Mouse (Mus musculus): Measurements from ENCODE around the gene Atp6v0e2. TPM values are rescaled to one million over a fixed set of nuclear protein-coding genes. Genes with fewer than 3 reads are reported as not detected.

Atp6v0e2 gene
- polyA plus RNA-seq, 1 experiment, result 5.1 TPM

- H3K27me3 ChIP-seq (ENCODE audit: control insufficient read depth, insufficient read depth, insufficient read length), result no peaks in the 10 kb centered on the region
- H3ac ChIP-seq (ENCODE audit: control insufficient read depth, insufficient read length), result no peak overlapping the region
- no peak overlapping the region for H3K4me3 ChIP-seq
- no peaks in the 10 kb centered on the region for H3K79me2 ChIP-seq (ENCODE audit: control insufficient read depth, insufficient read depth)
- TF ChIP-seq MYOD1 (IDR thresholded peaks at IDR 0.05; ENCODE audit: control insufficient read depth in 1 of 3, insufficient read length in 2 of 3, low read depth in 2 of 3) (no peak), SRF (IDR thresholded peaks at IDR 0.05; ENCODE audit: control insufficient read depth, insufficient read length, low read depth) (no peak), USF1 (IDR thresholded peaks at IDR 0.05; ENCODE audit: low read depth) (no peak), E2F4 (IDR thresholded peaks at IDR 0.05; ENCODE audit: insufficient read depth) (no peak), CEBPB (IDR thresholded peaks at IDR 0.05; ENCODE audit: insufficient read depth, poor library complexity, severe bottlenecking) (no peak)
- H3K4me2 ChIP-seq (ENCODE audit: low read depth), result no peak overlapping the region
- no peaks in the 10 kb centered on the region for H3K36me3 ChIP-seq (ENCODE audit: control insufficient read depth, insufficient read depth)
Observed at GRCm38 (mm10) chr6:48569065-48569807, 31.8 kb downstream of the Atp6v0e2 start.

GRCm38 (mm10) chr6:48572014-48572413, 34.6 kb downstream of the Atp6v0e2 start:
- Histone ChIP-seq H3K4me2 (ENCODE audit: low read depth) (no peak overlapping the region), H3ac (ENCODE audit: control insufficient read depth, insufficient read length) (no peak overlapping the region), H3K79me2 (ENCODE audit: control insufficient read depth, insufficient read depth) (no peaks in the 10 kb centered on the region), H3K36me3 (ENCODE audit: control insufficient read depth, insufficient read depth) (no peaks in the 10 kb centered on the region), H3K27me3 (ENCODE audit: control insufficient read depth, insufficient read depth, insufficient read length) (no peaks in the 10 kb centered on the region), H3K4me3 (no peak overlapping the region)
- no peak for TF ChIP-seq CEBPB (IDR thresholded peaks at IDR 0.05; ENCODE audit: insufficient read depth, poor library complexity, severe bottlenecking)
- TF ChIP-seq TCF12 (IDR thresholded peaks at IDR 0.05; ENCODE audit: insufficient read depth, poor library complexity, severe bottlenecking), result no peak
- no peak for TF ChIP-seq SRF (IDR thresholded peaks at IDR 0.05; ENCODE audit: control insufficient read depth, insufficient read length, low read depth)
- TF ChIP-seq POLR2A (IDR thresholded peaks at IDR 0.05; ENCODE audit: insufficient read length, low read depth), result no peak
- TF ChIP-seq E2F4 (IDR thresholded peaks at IDR 0.05; ENCODE audit: insufficient read depth), result no peak
- TF ChIP-seq TCF3 (IDR thresholded peaks at IDR 0.05; ENCODE audit: insufficient read length, low read depth), result no peak
- no peak for TF ChIP-seq USF1 (IDR thresholded peaks at IDR 0.05; ENCODE audit: low read depth)
- no peak for TF ChIP-seq POLR2AphosphoS2 (IDR thresholded peaks at IDR 0.05; ENCODE audit: insufficient read length, low read depth)
- TF ChIP-seq MAX (IDR thresholded peaks at IDR 0.05; ENCODE audit: low read depth), result no peak
- no peak for TF ChIP-seq REST (IDR thresholded peaks at IDR 0.05; ENCODE audit: insufficient read depth, insufficient read length)
- TF ChIP-seq MYOG (IDR thresholded peaks at IDR 0.05; ENCODE audit: control insufficient read depth in 1 of 3, insufficient read depth in 1 of 3, insufficient read length in 2 of 3, low read depth in 2 of 3), result no peak
- TF ChIP-seq MYOD1 (IDR thresholded peaks at IDR 0.05; ENCODE audit: control insufficient read depth in 1 of 3, insufficient read length in 2 of 3, low read depth in 2 of 3), result no peak

- Histone ChIP-seq H3ac (ENCODE audit: control insufficient read depth, insufficient read length) (no peak within 1 kb of the TSS), H3K4me2 (ENCODE audit: low read depth) (no peak within 1 kb of the TSS), H3K36me3 (ENCODE audit: control insufficient read depth, insufficient read depth) (no peaks in the 10 kb centered on the region), H3K27me3 (ENCODE audit: control insufficient read depth, insufficient read depth, insufficient read length) (no peaks in the 10 kb centered on the region), H3K4me3 (no peak within 1 kb of the TSS), H3K79me2 (ENCODE audit: control insufficient read depth, insufficient read depth) (no peaks in the 10 kb centered on the region)
- TF ChIP-seq MYOG (IDR thresholded peaks at IDR 0.05; ENCODE audit: control insufficient read depth in 1 of 3, insufficient read depth in 1 of 3, insufficient read length in 2 of 3, low read depth in 2 of 3), result no peak
- no peak for TF ChIP-seq MYOD1 (IDR thresholded peaks at IDR 0.05; ENCODE audit: control insufficient read depth in 1 of 3, insufficient read length in 2 of 3, low read depth in 2 of 3)
- no peak for TF ChIP-seq TCF3 (IDR thresholded peaks at IDR 0.05; ENCODE audit: insufficient read length, low read depth)
- TF ChIP-seq POLR2A (IDR thresholded peaks at IDR 0.05; ENCODE audit: insufficient read length, low read depth), result no peak
- TF ChIP-seq MAX (IDR thresholded peaks at IDR 0.05; ENCODE audit: low read depth), result no peak
- TF ChIP-seq POLR2AphosphoS2 (IDR thresholded peaks at IDR 0.05; ENCODE audit: insufficient read length, low read depth), result no peak
- TF ChIP-seq E2F4 (IDR thresholded peaks at IDR 0.05; ENCODE audit: insufficient read depth), result no peak
- no peak for TF ChIP-seq CEBPB (IDR thresholded peaks at IDR 0.05; ENCODE audit: insufficient read depth, poor library complexity, severe bottlenecking)
- TF ChIP-seq USF1 (IDR thresholded peaks at IDR 0.05; ENCODE audit: low read depth), result no peak
- no peak for TF ChIP-seq REST (IDR thresholded peaks at IDR 0.05; ENCODE audit: insufficient read depth, insufficient read length)
- no peak for TF ChIP-seq SRF (IDR thresholded peaks at IDR 0.05; ENCODE audit: control insufficient read depth, insufficient read length, low read depth)
- no peak for TF ChIP-seq TCF12 (IDR thresholded peaks at IDR 0.05; ENCODE audit: insufficient read depth, poor library complexity, severe bottlenecking)
Observed at GRCm38 (mm10) chr6:48572572-48573061, 35.2 kb downstream of the Atp6v0e2 start, which contains the start of gene Rarres2. Gene Rarres2, minus strand, starts transcription at chr6:48572789.

DNA sequence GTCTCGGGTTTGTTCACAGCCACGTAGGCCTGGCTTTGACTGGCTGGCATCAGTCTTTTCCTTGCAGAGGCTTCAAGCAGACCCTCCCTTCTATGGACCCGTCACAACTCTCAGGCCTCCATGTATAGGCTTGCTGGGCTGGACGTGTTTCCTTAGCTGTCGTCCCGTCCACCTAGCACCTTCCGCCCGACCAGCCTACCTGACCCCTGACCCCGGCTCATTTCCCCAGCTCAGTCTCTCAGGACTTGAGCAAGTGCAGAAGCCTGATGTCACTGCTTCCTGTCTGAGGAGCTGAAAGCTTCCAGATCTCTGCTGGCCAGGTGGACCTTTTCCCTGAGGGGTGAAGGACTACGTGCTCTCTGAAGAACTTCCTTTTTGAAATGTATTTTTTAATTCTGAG, 35.9 kb downstream of the Atp6v0e2 start:
- no peaks in the 10 kb centered on the region for H3K27me3 ChIP-seq (ENCODE audit: control insufficient read depth, insufficient read depth, insufficient read length)
- H3K4me3 ChIP-seq, result no peak overlapping the region
- H3K36me3 ChIP-seq (ENCODE audit: control insufficient read depth, insufficient read depth), result no peaks in the 10 kb centered on the region
- no peak for TF ChIP-seq TCF3 (IDR thresholded peaks at IDR 0.05; ENCODE audit: insufficient read length, low read depth)
- TF ChIP-seq CEBPB (IDR thresholded peaks at IDR 0.05; ENCODE audit: insufficient read depth, poor library complexity, severe bottlenecking), result no peak
- no peak overlapping the region for H3ac ChIP-seq (ENCODE audit: control insufficient read depth, insufficient read length)
- no peak overlapping the region for H3K4me2 ChIP-seq (ENCODE audit: low read depth)
- no peaks in the 10 kb centered on the region for H3K79me2 ChIP-seq (ENCODE audit: control insufficient read depth, insufficient read depth)

GRCm38 (mm10) chr6:48573981-48574380, 36.6 kb downstream of the Atp6v0e2 start:
- H3K4me3 ChIP-seq, result no peak overlapping the region
- H3K36me3 ChIP-seq (ENCODE audit: control insufficient read depth, insufficient read depth), result no peaks in the 10 kb centered on the region
- no peak overlapping the region for H3ac ChIP-seq (ENCODE audit: control insufficient read depth, insufficient read length)
- no peak for TF ChIP-seq MYOD1 (IDR thresholded peaks at IDR 0.05; ENCODE audit: control insufficient read depth in 1 of 3, insufficient read length in 2 of 3, low read depth in 2 of 3)
- no peak for TF ChIP-seq SRF (IDR thresholded peaks at IDR 0.05; ENCODE audit: control insufficient read depth, insufficient read length, low read depth)
- no peak for TF ChIP-seq E2F4 (IDR thresholded peaks at IDR 0.05; ENCODE audit: insufficient read depth)
- no peaks in the 10 kb centered on the region for H3K27me3 ChIP-seq (ENCODE audit: control insufficient read depth, insufficient read depth, insufficient read length)
- no peaks in the 10 kb centered on the region for H3K79me2 ChIP-seq (ENCODE audit: control insufficient read depth, insufficient read depth)
- H3K4me2 ChIP-seq (ENCODE audit: low read depth), result no peak overlapping the region

All from myocyte (in vitro differentiated cells).